Mouse (Mus musculus): ENCODE data around the gene Gm49388. TPM values are rescaled to one million over a fixed set of nuclear protein-coding genes. Genes with fewer than 3 reads are reported as not detected.

The Gm49388 gene
- polyA plus RNA-seq, 1 experiment from 2014 or later = not detected

DNA sequence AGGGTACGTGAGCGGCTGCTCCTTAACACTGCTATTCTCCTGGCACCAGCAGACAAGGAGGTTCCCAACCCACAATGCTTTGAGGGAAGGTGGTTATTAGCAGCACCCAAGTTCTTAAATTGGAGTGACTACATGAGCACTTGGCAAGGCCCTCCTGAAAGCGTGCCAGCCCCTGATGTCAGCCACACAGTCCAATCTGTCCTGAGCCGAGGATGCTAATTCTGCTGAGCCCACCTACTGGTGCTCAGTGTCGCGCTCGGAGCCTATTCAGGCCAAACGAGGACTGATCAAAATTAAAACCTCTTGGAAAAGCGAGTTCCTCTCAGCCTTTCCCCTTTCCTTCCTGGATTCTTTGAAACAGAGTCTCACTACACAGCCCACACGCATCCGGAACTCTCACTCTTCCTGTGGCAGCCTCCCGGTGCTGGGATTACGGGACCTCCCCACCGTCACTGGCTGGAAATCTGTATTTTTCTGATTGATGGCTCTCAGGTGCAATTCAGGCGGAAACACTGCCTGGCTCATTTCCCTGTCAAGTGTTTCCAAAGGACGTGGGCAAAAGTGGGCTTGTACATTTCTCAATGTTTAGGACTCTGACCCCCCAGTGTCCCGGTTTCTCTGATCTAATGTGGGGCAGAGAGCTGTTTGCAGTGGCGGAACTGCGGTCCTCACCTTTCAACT is 29.0 kb downstream of the Gm49388 start:
- Histone ChIP-seq H3K36me3 (peaks cover 71% of the 10 kb centered on the region), H3K4me2 (no peak overlapping the region), H3K4me3 (no peak overlapping the region), H3K9ac (no peak overlapping the region), H3K27me3 (no peaks in the 10 kb centered on the region), H3K4me1 (replicated peaks) (peaks cover 10% of the 10 kb centered on the region; the same call in 1 of the 2 replicates), H3K27ac (no peak overlapping the region), H3K9me3 (no peaks in the 10 kb centered on the region)
- WGBS = 86% methylated on average over 19 of the region's 19 CpGs
- no peak for ATAC-seq (ENCODE audit: low FRiP score)

DNA sequence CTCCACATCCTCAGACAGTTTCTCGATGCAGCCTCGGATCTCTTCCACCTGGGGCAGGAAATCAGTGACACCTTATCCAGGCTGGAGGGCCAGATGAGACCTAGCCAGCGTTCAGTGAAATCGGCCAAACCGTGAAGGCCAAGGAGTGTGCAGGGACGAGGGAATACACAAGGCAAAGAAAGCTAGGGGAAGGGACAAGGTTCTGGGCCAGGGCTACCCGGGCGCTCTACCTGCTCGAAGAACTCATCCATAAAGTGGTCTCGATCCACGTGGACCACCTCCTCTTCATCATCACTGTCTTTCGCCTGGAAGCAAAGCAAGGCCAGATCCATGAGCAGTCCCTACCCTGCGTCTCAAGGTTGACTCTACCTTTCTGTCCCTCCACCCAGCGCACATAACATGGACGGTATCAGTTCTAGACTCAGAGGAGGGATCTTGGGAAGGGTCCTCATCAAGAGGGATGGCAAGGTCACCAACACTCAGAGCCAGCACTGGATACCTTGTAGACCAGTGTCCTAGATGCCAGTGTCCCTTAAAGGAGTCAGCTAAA is 29.8 kb downstream of the Gm49388 start:
- 93% methylated on average over 15 of the region's 15 CpGs for WGBS
- no peak overlapping the region for H3K4me3 ChIP-seq
- H3K9me3 ChIP-seq = no peaks in the 10 kb centered on the region
- no peak overlapping the region for H3K27ac ChIP-seq
- no peak for ATAC-seq (ENCODE audit: low FRiP score)
- peaks cover 62% of the 10 kb centered on the region for H3K36me3 ChIP-seq
- peaks cover 10% of the 10 kb centered on the region; the same call in 1 of the 2 replicates for H3K4me1 ChIP-seq (replicated peaks)
- no peak overlapping the region; the same call in 1 of the 2 replicates for H3K9ac ChIP-seq
- H3K27me3 ChIP-seq = no peaks in the 10 kb centered on the region
- no peak overlapping the region for H3K4me2 ChIP-seq

DNA sequence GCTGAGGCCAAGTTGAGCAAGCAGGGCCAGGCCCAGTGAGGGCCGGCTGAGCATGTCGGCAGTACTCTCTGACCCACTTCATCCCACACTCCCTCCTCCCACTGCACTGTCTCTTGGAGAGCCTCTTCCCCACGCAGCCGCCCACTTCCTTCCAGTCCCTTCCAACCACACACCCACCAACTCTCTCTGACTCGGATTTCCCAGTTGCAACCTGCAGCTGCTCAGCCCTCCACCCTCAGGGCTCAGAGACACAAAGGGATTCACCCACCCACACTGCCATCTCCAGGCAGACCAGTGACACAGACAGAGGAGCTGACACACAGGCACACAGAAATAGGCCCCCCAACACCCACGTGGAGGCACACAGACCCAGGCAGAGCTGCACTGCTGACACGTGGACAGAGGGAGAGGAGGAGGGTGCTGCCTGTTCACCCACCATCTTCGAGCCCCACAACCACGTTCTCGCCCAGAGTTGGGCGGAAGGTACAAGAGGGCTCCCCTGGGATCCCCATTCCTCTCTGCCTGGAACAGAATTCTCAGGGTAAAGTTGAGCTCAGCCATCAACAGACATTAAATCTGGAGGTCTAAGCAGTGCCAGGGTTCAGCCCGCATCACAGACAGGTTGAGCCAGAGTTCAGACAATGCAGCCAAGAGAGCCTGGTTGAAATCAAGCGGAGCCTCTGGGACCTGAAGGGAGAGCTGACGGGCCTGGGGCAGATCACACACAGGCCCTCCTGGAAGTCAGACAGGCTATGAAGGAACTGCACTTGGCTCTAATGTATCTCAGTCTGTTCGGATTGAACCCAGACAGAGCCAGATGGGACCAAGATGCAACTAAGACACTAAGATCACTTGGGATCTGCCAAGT is 30.8 kb downstream of the Gm49388 start:
- 68% methylated on average over 15 of the region's 15 CpGs for WGBS

DNA sequence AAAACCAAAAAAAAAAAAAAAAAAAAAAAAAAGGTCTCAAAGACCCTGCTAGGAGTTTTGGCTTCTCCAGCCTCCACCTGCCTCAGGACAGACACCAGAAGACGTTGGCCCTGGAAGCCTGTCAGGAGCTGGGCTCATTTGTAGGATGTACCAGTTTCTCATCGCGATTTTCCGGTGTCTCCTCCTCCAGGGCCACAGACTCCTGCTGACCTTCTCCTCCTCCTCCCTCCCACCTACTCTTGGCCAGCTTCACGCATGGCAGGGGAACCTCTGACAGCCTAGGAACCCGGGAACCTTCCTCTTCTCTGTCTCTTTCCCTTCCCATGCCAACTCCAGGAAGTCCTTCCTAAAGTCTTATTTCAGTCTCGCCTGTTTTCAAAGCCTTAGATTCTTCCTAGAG is 31.6 kb downstream of the Gm49388 start:
- no peak overlapping the region for H3K4me2 ChIP-seq
- WGBS = 80% methylated on average over 7 of the region's 7 CpGs
- no peak for ATAC-seq (ENCODE audit: low FRiP score)

More for the DNA sequence above, 30.8 kb downstream of the Gm49388 start:
- Histone ChIP-seq H3K4me2 (no peak overlapping the region), H3K4me1 (replicated peaks) (peaks cover 15% of the 10 kb centered on the region), H3K4me3 (no peak overlapping the region), H3K27me3 (no peaks in the 10 kb centered on the region), H3K9ac (peak overlapping the region; percentile 43), H3K9me3 (no peaks in the 10 kb centered on the region), H3K36me3 (peaks cover 52% of the 10 kb centered on the region), H3K27ac (no peak overlapping the region)
- no peak for ATAC-seq (ENCODE audit: low FRiP score)

DNA sequence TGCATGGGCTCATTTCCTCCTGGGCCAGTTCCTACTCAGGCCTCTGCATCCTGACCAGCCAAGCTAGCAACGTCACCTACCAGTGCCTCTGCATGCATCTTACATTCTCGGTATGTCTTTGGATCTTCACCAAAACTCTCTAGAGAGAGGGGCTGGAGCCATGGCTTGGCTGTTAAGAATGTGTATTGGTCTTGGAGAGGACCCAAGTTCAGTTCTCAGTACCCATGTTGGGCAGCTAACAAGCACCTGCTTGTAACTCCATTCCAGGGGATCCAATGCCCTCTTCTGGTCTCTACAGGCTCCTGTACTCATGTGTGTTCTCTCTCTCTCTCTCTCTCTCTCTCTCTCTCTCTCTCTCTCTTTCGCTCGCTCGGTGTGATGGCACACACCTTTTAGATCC is 32.4 kb downstream of the Gm49388 start:
- no peak overlapping the region for H3K9ac ChIP-seq
- no peak overlapping the region for H3K27ac ChIP-seq
- no peak overlapping the region for H3K4me2 ChIP-seq
- no peaks in the 10 kb centered on the region for H3K9me3 ChIP-seq
- H3K4me3 ChIP-seq = no peak overlapping the region
- H3K4me1 ChIP-seq (replicated peaks) = peaks cover 31% of the 10 kb centered on the region
- no peaks in the 10 kb centered on the region for H3K27me3 ChIP-seq
- no peak for ATAC-seq (ENCODE audit: low FRiP score)
- WGBS = 96% methylated on average over 5 of the region's 5 CpGs
- H3K36me3 ChIP-seq = peaks cover 38% of the 10 kb centered on the region

More for the DNA sequence above, 31.6 kb downstream of the Gm49388 start:
- Histone ChIP-seq H3K9me3 (no peaks in the 10 kb centered on the region), H3K4me3 (no peak overlapping the region), H3K27ac (no peak overlapping the region), H3K27me3 (no peaks in the 10 kb centered on the region), H3K36me3 (peaks cover 46% of the 10 kb centered on the region), H3K4me1 (replicated peaks) (peaks cover 24% of the 10 kb centered on the region), H3K9ac (no peak overlapping the region)

DNA sequence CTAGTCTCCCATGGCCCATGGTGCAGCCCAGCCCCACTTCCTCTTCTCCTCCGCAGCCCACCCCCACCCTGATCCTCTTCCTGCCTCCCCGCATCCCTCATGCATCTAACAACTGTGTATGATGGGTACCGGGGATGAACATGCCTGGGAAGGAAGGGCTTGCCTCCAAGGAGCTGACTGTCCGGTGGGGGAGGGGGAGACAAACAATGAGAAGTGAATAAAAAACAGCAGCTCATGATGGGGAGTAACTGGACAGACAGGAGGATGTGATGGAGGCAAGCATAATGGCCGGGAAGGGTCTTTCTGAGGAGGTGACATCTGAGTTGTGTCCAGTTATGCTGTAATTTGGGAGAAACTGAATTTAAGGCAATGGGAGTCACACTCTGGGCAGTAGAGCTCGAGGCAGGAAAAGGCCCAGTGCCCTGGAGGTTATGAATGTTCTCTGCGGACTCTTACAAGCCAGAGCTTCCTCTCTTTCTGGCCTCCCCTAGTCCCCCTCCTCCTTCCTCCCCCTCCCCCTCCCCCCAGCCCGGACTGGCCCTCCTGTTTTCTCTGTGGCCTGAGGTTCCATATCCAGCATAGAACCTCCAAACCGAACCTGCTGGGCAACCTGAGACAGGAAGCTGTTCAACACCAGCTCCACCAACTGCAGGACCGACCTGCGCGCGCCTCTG is 35.6 kb downstream of the Gm49388 start:
- Histone ChIP-seq H3K9ac (no peak overlapping the region; the same call in 1 of the 2 replicates), H3K9me3 (no peaks in the 10 kb centered on the region), H3K4me2 (no peak overlapping the region), H3K36me3 (peaks cover 12% of the 10 kb centered on the region), H3K4me1 (replicated peaks) (peaks cover 49% of the 10 kb centered on the region), H3K27me3 (no peaks in the 10 kb centered on the region), H3K27ac (peak overlapping the region; percentile 44; the same call in 1 of the 2 replicates), H3K4me3 (no peak overlapping the region)
- 71% methylated on average over 13 of the region's 13 CpGs for WGBS
- ATAC-seq (ENCODE audit: low FRiP score) = no peak

- H3K9ac ChIP-seq = no peak overlapping the region
- peaks cover 10% of the 10 kb centered on the region for H3K36me3 ChIP-seq
- no peak for ATAC-seq (ENCODE audit: low FRiP score)
- peak overlapping the region; percentile 80; the same call in 1 of the 2 replicates for H3K4me2 ChIP-seq
- H3K4me3 ChIP-seq = peak overlapping the region; percentile 72; the same call in 1 of the 2 replicates
- no peaks in the 10 kb centered on the region for H3K27me3 ChIP-seq
- 90% methylated on average over 3 of the region's 3 CpGs for WGBS
- 0 out of 2 replicates have a peak overlapping the region, but pooled peaks have one; percentile 24 for H3K27ac ChIP-seq
- peaks cover 43% of the 10 kb centered on the region for H3K4me1 ChIP-seq (replicated peaks)
- H3K9me3 ChIP-seq = no peaks in the 10 kb centered on the region
These were observed 37.1 kb downstream of the Gm49388 start for GRCm38 (mm10) chr7:127822494-127822893.

- WGBS = 62% methylated on average over 11 of the region's 11 CpGs
- H3K27me3 ChIP-seq = no peaks in the 10 kb centered on the region
- peak; percentile 21 for ATAC-seq (ENCODE audit: low FRiP score)
These were observed 38.1 kb downstream of the Gm49388 start for GRCm38 (mm10) chr7:127823236-127824171.

GRCm38 (mm10) chr7:127824176-127824871 is 38.9 kb downstream of the Gm49388 start, which contains the start of the genes Stx4a and Stx1b:
Gene Stx4a (plus strand): TSS chr7:127824294.
Gene Stx1b (minus strand): TSS chr7:127824549.
- Histone ChIP-seq H3K27ac (peak within 1 kb of the TSS; percentile 92), H3K27me3 (no peaks in the 10 kb centered on the region), H3K4me2 (peak within 1 kb of the TSS; percentile 80), H3K9me3 (no peaks in the 10 kb centered on the region), H3K36me3 (no peaks in the 10 kb centered on the region), H3K9ac (peak within 1 kb of the TSS; percentile 91), H3K4me3 (peak within 1 kb of the TSS; percentile 72), H3K4me1 (replicated peaks) (peaks cover 43% of the 10 kb centered on the region)
- 5% methylated on average over 26 of the region's 38 CpGs for WGBS
- ATAC-seq (ENCODE audit: low FRiP score) = peak; percentile 90

More at GRCm38 (mm10) chr7:127823236-127824171, 38.1 kb downstream of the Gm49388 start:
- Histone ChIP-seq H3K9me3 (no peaks in the 10 kb centered on the region), H3K9ac (peak overlapping the region; percentile 91), H3K27ac (peak overlapping the region; percentile 92), H3K36me3 (0 out of 2 replicates have a peak, but pooled peaks cover 1% of the 10 kb centered on the region), H3K4me1 (replicated peaks) (peaks cover 43% of the 10 kb centered on the region), H3K4me3 (peak overlapping the region; percentile 72), H3K4me2 (peak overlapping the region; percentile 80)

- H3K27me3 ChIP-seq = 0 out of 2 replicates have a peak, but pooled peaks cover 3% of the 10 kb centered on the region
- H3K4me2 ChIP-seq = no peak overlapping the region
- peaks cover 3% of the 10 kb centered on the region; the same call in 1 of the 2 replicates for H3K4me1 ChIP-seq (replicated peaks)
- no peaks in the 10 kb centered on the region for H3K36me3 ChIP-seq
- no peak overlapping the region for H3K27ac ChIP-seq
- 85% methylated on average over 2 of the region's 2 CpGs for WGBS
- ATAC-seq (ENCODE audit: low FRiP score) = no peak
- no peaks in the 10 kb centered on the region for H3K9me3 ChIP-seq
- no peak overlapping the region for H3K4me3 ChIP-seq
- no peak overlapping the region for H3K9ac ChIP-seq
These were observed 50.1 kb downstream of the Gm49388 start for GRCm38 (mm10) chr7:127835550-127835949.
